Mouse (Mus musculus): ENCODE results near the gene Disc1. TPM values are rescaled to one million over a fixed set of nuclear protein-coding genes. Genes with fewer than 3 reads are reported as not detected.

Disc1 gene
- polyA plus RNA-seq, 1 experiment from 2014 or later: 0.30 TPM

DNA sequence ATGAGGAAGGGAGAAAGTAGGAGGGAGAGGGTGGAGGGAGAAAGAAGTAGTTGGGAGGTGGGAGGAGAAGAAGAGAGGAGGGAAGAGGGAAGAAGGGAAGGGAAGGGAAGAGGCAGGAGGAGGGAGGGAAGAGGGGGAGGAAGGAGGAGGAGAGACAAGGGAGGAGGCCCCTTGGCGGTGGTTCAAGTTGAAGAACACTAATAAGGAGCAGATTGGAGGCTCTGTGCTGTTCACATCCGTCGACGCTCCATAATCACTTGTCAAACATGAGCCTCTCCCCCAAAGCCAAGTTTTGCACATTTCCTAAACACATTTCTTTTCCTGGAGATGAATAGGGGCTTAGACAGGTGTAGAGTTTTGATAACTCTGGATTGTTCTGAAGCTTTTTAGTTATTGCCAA is 245.3 kb downstream of the Disc1 start:
- Histone ChIP-seq H3K9me3 (replicated peaks; ENCODE audit: control insufficient read depth, low read length) (no peaks in the 10 kb centered on the region), H3K9ac (ENCODE audit: low read depth, low read length) (no peak overlapping the region), H3K4me2 (ENCODE audit: low read depth, low read length) (no peak overlapping the region), H3K27ac (ENCODE audit: low read length) (no peak overlapping the region), H3K4me1 (ENCODE audit: control insufficient read depth, low read depth, low read length) (no peaks in the 10 kb centered on the region), H3K27me3 (ENCODE audit: control insufficient read depth, insufficient read depth, low read depth, low read length) (no peaks in the 10 kb centered on the region), H3K36me3 (ENCODE audit: control insufficient read depth, insufficient read depth) (no peaks in the 10 kb centered on the region), H3K4me3 (ENCODE audit: low read depth, low read length) (no peak overlapping the region)
- ATAC-seq (ENCODE audit: low read depth): no peak
- 40% methylated on average over 4 of the region's 4 CpGs for WGBS (ENCODE audit: insufficient replicate concordance)

- Histone ChIP-seq H3K4me3 (ENCODE audit: low read depth, low read length) (no peak overlapping the region), H3K36me3 (ENCODE audit: control insufficient read depth, insufficient read depth) (no peaks in the 10 kb centered on the region), H3K9me3 (replicated peaks; ENCODE audit: control insufficient read depth, low read length) (no peaks in the 10 kb centered on the region), H3K9ac (ENCODE audit: low read depth, low read length) (no peak overlapping the region), H3K27me3 (ENCODE audit: control insufficient read depth, insufficient read depth, low read depth, low read length) (no peaks in the 10 kb centered on the region), H3K27ac (ENCODE audit: low read length) (no peak overlapping the region), H3K4me1 (ENCODE audit: control insufficient read depth, low read depth, low read length) (no peaks in the 10 kb centered on the region), H3K4me2 (ENCODE audit: low read depth, low read length) (no peak overlapping the region)
- no peak for ATAC-seq (ENCODE audit: low read depth)
- 54% methylated on average over 8 of the region's 8 CpGs for WGBS (ENCODE audit: insufficient replicate concordance)
Observed at GRCm38 (mm10) chr8:125301931-125302361, 248.0 kb downstream of the Disc1 start.

DNA sequence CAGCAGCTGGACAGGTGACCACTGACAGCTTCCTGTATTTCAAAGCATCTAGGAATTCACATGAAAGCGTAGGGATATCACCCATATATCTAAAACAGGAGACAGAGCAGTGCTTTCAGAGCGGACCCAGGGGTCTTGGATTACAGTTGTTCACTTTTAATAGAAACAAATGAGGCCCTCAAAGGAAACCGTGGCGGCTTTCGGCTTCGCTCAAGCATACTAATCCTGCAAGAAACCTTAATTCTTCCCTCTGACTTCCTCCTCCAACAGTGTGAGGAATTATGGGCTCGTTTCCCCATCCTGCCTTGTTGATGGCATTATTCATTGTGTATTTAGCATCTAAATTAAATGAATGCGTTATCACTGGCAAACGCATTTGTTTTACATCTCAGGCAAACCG is 252.7 kb downstream of the Disc1 start:
- no peaks in the 10 kb centered on the region for H3K9me3 ChIP-seq (replicated peaks; ENCODE audit: control insufficient read depth, low read length)
- ATAC-seq (ENCODE audit: low read depth): no peak
- H3K27me3 ChIP-seq (ENCODE audit: control insufficient read depth, insufficient read depth, low read depth, low read length): no peaks in the 10 kb centered on the region
- no peak overlapping the region for H3K4me2 ChIP-seq (ENCODE audit: low read depth, low read length)
- no peaks in the 10 kb centered on the region for H3K36me3 ChIP-seq (ENCODE audit: control insufficient read depth, insufficient read depth)
- H3K27ac ChIP-seq (ENCODE audit: low read length): no peak overlapping the region
- no peak overlapping the region for H3K4me3 ChIP-seq (ENCODE audit: low read depth, low read length)
- H3K4me1 ChIP-seq (ENCODE audit: control insufficient read depth, low read depth, low read length): no peaks in the 10 kb centered on the region
- no peak overlapping the region for H3K9ac ChIP-seq (ENCODE audit: low read depth, low read length)
- WGBS (ENCODE audit: insufficient replicate concordance): 63% methylated on average over 10 of the region's 10 CpGs

- H3K4me2 ChIP-seq (ENCODE audit: low read depth, low read length): no peak overlapping the region
- no peak for ATAC-seq (ENCODE audit: low read depth)
- no peaks in the 10 kb centered on the region for H3K27me3 ChIP-seq (ENCODE audit: control insufficient read depth, insufficient read depth, low read depth, low read length)
- H3K4me1 ChIP-seq (ENCODE audit: control insufficient read depth, low read depth, low read length): no peaks in the 10 kb centered on the region
- H3K36me3 ChIP-seq (ENCODE audit: control insufficient read depth, insufficient read depth): no peaks in the 10 kb centered on the region
- 63% methylated on average over 14 of the region's 14 CpGs for WGBS (ENCODE audit: insufficient replicate concordance)
- no peak overlapping the region for H3K9ac ChIP-seq (ENCODE audit: low read depth, low read length)
- H3K4me3 ChIP-seq (ENCODE audit: low read depth, low read length): no peak overlapping the region
- H3K9me3 ChIP-seq (replicated peaks; ENCODE audit: control insufficient read depth, low read length): no peaks in the 10 kb centered on the region
- no peak overlapping the region for H3K27ac ChIP-seq (ENCODE audit: low read length)
Observed at GRCm38 (mm10) chr8:125309985-125310384, 256.0 kb downstream of the Disc1 start.

Small RNA genes within 50 kb of the gene (microRNA-seq; reads per million reads assigned to microRNA genes)
- gene Gm22197: not detected

Other genes with a start within 250 kb of the Disc1 start
- 33.8 and 34.8 TPM in 2 replicates for gene Gnpat, start 191.2 kb upstream of the Disc1 start, polyA plus RNA-seq (2015; fragmentation: Nextera tagmentation; extraction: Ambion mirVana)
- gene 2810004N23Rik, start 191.1 kb upstream of the Disc1 start, polyA plus RNA-seq (2015; fragmentation: Nextera tagmentation; extraction: Ambion mirVana): 14.7 and 16.9 TPM in 2 replicates
- 3.1 and 3.6 TPM in 2 replicates for gene Exoc8, start 156.5 kb upstream of the Disc1 start, polyA plus RNA-seq (2015; fragmentation: Nextera tagmentation; extraction: Ambion mirVana)
- 4.8 and 4.9 TPM in 2 replicates for gene Sprtn, start 156.3 kb upstream of the Disc1 start, polyA plus RNA-seq (2015; fragmentation: Nextera tagmentation; extraction: Ambion mirVana)
- gene Egln1, start 104.9 kb upstream of the Disc1 start, polyA plus RNA-seq (2015; fragmentation: Nextera tagmentation; extraction: Ambion mirVana): 4.8 and 5.1 TPM in 2 replicates
- 34.2 and 35.1 TPM in 2 replicates for gene Tsnax, start 41.2 kb upstream of the Disc1 start, polyA plus RNA-seq (2015; fragmentation: Nextera tagmentation; extraction: Ambion mirVana)